Mouse (Mus musculus): ENCODE measurements around the gene Cnn2. TPM values are rescaled to one million over a fixed set of nuclear protein-coding genes. Genes with fewer than 3 reads are reported as not detected.

Cnn2 gene
- polyA plus RNA-seq, 1 experiment: 297 TPM

GRCm38 (mm10) chr10:79995636-79996035 is 7.3 kb downstream of the Cnn2 start:
- DNase-seq (ENCODE audit: low read depth in 1 of 2, low spot score in 2 of 2): no peak
- H3K27ac ChIP-seq (ENCODE audit: insufficient read depth, low read length): peak overlapping the region; percentile 9
- H3K4me1 ChIP-seq (ENCODE audit: control insufficient read depth, insufficient read depth, insufficient read length): peaks cover 10% of the 10 kb centered on the region
- TF ChIP-seq CTCF (IDR thresholded peaks at IDR 0.05; ENCODE audit: extremely low read depth, insufficient read depth, insufficient read length, insufficient replicate concordance) (no peak), POLR2A (IDR thresholded peaks at IDR 0.05; ENCODE audit: low read depth, low read length) (no peak)
- peaks cover 44% of the 10 kb centered on the region for H3K36me3 ChIP-seq (ENCODE audit: control insufficient read depth, insufficient read depth, low read length)
- H3K4me3 ChIP-seq (ENCODE audit: extremely low read depth, insufficient read depth, insufficient read length): no peak overlapping the region
- H3K27me3 ChIP-seq (ENCODE audit: control insufficient read depth, insufficient read depth, low read length): no peaks in the 10 kb centered on the region
- WGBS: 35% methylated on average over 1 of the region's 1 CpGs

- Histone ChIP-seq H3K4me1 (ENCODE audit: control insufficient read depth, insufficient read depth, insufficient read length) (peaks cover 10% of the 10 kb centered on the region), H3K27me3 (ENCODE audit: control insufficient read depth, insufficient read depth, low read length) (no peaks in the 10 kb centered on the region), H3K36me3 (ENCODE audit: control insufficient read depth, insufficient read depth, low read length) (peaks cover 40% of the 10 kb centered on the region), H3K4me3 (ENCODE audit: extremely low read depth, insufficient read depth, insufficient read length) (peak within 1 kb of the TSS; percentile 86), H3K27ac (ENCODE audit: insufficient read depth, low read length) (peak within 1 kb of the TSS; percentile 83)
- peak; percentile 88 to 98 for DNase-seq (ENCODE audit: low read depth in 1 of 2, low spot score in 2 of 2)
- WGBS: under 1% methylated on average over 34 of the region's 34 CpGs
- no peak for TF ChIP-seq POLR2A (IDR thresholded peaks at IDR 0.05; ENCODE audit: low read depth, low read length)
Observed at GRCm38 (mm10) chr10:79996272-79997033, 8.1 kb downstream of the Cnn2 start, which contains the start of gene Abca7. TSS of gene Abca7 (plus strand) at chr10:79996494.

GRCm38 (mm10) chr10:79997034-79997760 is 8.8 kb downstream of the Cnn2 start:
- H3K4me3 ChIP-seq (ENCODE audit: extremely low read depth, insufficient read depth, insufficient read length): peak overlapping the region; percentile 86
- H3K36me3 ChIP-seq (ENCODE audit: control insufficient read depth, insufficient read depth, low read length): peaks cover 33% of the 10 kb centered on the region
- peaks cover 10% of the 10 kb centered on the region for H3K4me1 ChIP-seq (ENCODE audit: control insufficient read depth, insufficient read depth, insufficient read length)
- H3K27me3 ChIP-seq (ENCODE audit: control insufficient read depth, insufficient read depth, low read length): no peaks in the 10 kb centered on the region
- H3K27ac ChIP-seq (ENCODE audit: insufficient read depth, low read length): peak overlapping the region; percentile 83
- DNase-seq (ENCODE audit: low read depth in 1 of 2, low spot score in 2 of 2): peak in 1 of 2 experiments; percentile 61
- no peak for TF ChIP-seq POLR2A (IDR thresholded peaks at IDR 0.05; ENCODE audit: low read depth, low read length)
- TF ChIP-seq CTCF (IDR thresholded peaks at IDR 0.05; ENCODE audit: extremely low read depth, insufficient read depth, insufficient read length, insufficient replicate concordance): no peak
- 4% methylated on average over 35 of the region's 35 CpGs for WGBS

GRCm38 (mm10) chr10:79997819-79998218 is 9.4 kb downstream of the Cnn2 start:
- no peak for TF ChIP-seq CTCF (IDR thresholded peaks at IDR 0.05; ENCODE audit: extremely low read depth, insufficient read depth, insufficient read length, insufficient replicate concordance)
- TF ChIP-seq POLR2A (IDR thresholded peaks at IDR 0.05; ENCODE audit: low read depth, low read length): no peak
- 75% methylated on average over 15 of the region's 15 CpGs for WGBS
- no peaks in the 10 kb centered on the region for H3K27me3 ChIP-seq (ENCODE audit: control insufficient read depth, insufficient read depth, low read length)
- DNase-seq (ENCODE audit: low read depth in 1 of 2, low spot score in 2 of 2): no peak
- H3K4me1 ChIP-seq (ENCODE audit: control insufficient read depth, insufficient read depth, insufficient read length): peaks cover 10% of the 10 kb centered on the region
- H3K27ac ChIP-seq (ENCODE audit: insufficient read depth, low read length): peak overlapping the region; percentile 83; the same call in 1 of the 2 replicates
- H3K4me3 ChIP-seq (ENCODE audit: extremely low read depth, insufficient read depth, insufficient read length): no peak overlapping the region
- peaks cover 30% of the 10 kb centered on the region for H3K36me3 ChIP-seq (ENCODE audit: control insufficient read depth, insufficient read depth, low read length)

GRCm38 (mm10) chr10:80001945-80002344 is 13.6 kb downstream of the Cnn2 start:
- Histone ChIP-seq H3K27me3 (ENCODE audit: control insufficient read depth, insufficient read depth, low read length) (no peaks in the 10 kb centered on the region), H3K4me3 (ENCODE audit: extremely low read depth, insufficient read depth, insufficient read length) (no peak overlapping the region), H3K36me3 (ENCODE audit: control insufficient read depth, insufficient read depth, low read length) (peaks cover 16% of the 10 kb centered on the region), H3K4me1 (ENCODE audit: control insufficient read depth, insufficient read depth, insufficient read length) (no peaks in the 10 kb centered on the region), H3K27ac (ENCODE audit: insufficient read depth, low read length) (no peak overlapping the region)
- DNase-seq (ENCODE audit: low read depth in 1 of 2, low spot score in 2 of 2): no peak
- TF ChIP-seq POLR2A (IDR thresholded peaks at IDR 0.05; ENCODE audit: low read depth, low read length) (no peak), CTCF (IDR thresholded peaks at IDR 0.05; ENCODE audit: extremely low read depth, insufficient read depth, insufficient read length, insufficient replicate concordance) (no peak)
- 95% methylated on average over 9 of the region's 9 CpGs for WGBS

GRCm38 (mm10) chr10:80002829-80003228 is 14.4 kb downstream of the Cnn2 start:
- Histone ChIP-seq H3K27me3 (ENCODE audit: control insufficient read depth, insufficient read depth, low read length) (no peaks in the 10 kb centered on the region), H3K27ac (ENCODE audit: insufficient read depth, low read length) (no peak overlapping the region), H3K36me3 (ENCODE audit: control insufficient read depth, insufficient read depth, low read length) (peaks cover 24% of the 10 kb centered on the region), H3K4me3 (ENCODE audit: extremely low read depth, insufficient read depth, insufficient read length) (no peak overlapping the region), H3K4me1 (ENCODE audit: control insufficient read depth, insufficient read depth, insufficient read length) (no peaks in the 10 kb centered on the region)
- no peak for DNase-seq (ENCODE audit: low read depth in 1 of 2, low spot score in 2 of 2)
- 93% methylated on average over 21 of the region's 21 CpGs for WGBS
- TF ChIP-seq CTCF (IDR thresholded peaks at IDR 0.05; ENCODE audit: extremely low read depth, insufficient read depth, insufficient read length, insufficient replicate concordance): no peak
- TF ChIP-seq POLR2A (IDR thresholded peaks at IDR 0.05; ENCODE audit: low read depth, low read length): no peak

Data from spleen, adult 2 months (tissue).